Mouse (Mus musculus) kidney, adult 9 months (tissue): ENCODE data around the gene Nipsnap2.
"Not testable (repeated sequence)": the region's sequence is repeated elsewhere in the genome, so short reads cannot be mapped to it uniquely, and the experiment has no call there.

ENCODE experiments used
- DNase-seq: peaks from one replicate; pipeline ENCODE4 v3.0.0; 2022

Gene Nipsnap2

DNA sequence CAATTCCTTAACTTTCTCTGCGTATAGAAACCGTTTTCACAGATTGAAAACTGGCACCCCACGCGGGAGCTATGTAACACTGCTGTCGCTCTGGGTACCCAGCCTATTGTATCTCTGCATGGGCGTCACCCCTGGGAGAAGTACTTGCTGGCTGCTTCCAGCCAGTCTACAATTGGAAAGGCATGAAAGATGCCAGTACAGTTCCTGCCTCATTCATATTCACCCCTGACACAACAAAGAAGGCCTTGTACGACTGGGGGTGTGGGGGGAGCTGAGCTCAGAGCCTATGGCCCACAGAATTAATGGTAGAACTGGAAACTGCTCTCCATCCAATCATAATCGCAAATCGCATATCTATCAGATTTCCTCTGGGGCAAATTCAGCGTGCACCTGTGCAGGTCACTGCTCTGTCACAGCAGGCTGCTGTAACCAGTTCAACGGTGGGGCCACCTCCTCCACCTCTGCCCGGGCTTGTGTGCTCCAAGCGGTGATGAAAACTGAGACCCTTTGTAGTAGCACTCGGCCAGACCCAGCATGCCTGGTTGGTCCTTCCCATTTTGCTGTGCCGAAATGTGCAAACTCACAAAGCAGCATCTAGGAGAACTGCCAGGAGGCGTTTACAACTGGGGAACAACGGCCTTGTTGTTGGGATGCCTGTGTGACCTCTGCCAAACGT, 37.1 kb downstream of the Nipsnap2 start:
- DNase-seq, result no peak

DNA sequence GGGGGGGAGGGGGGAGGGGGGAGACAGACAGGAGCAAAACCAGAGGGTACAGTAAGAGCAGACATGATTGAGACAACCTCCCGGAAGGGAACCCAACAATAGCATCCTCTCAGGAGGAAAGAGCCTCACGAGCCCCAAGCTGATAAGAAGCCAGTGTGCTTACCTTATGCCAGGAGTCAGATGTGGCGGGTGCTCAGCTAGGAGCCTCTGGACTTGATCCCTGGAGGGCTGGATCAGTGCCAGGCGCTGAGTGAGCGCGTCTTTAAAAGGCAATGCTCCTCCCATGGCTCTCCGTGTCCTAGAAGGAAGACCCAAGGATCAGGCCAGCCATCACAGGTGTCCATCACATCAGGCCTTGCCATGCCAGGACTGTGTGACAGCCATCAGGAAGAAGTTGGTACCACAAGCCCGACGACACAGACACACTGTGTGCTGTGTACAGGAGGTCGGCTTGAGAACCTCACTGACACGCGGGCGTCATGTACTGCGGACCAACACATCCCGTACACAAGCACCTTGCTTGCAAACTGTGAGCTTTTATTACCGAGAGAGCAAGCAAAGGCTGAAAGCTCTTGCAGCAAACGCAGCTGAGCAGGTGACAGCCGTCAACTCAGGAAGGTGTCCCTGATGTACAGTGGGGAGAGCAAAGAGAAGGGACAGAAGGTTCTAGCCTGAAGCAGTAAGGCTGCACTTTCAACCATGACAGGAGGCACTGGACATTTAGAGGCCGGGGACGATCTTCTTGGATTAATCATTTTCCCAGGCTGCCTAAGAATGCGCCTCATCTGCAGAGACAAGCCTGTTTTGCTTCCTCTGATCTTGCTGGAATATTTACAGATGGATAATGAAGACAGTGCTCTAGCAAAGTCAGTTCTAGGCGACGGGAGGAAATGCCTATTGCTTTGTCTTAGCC, 45.8 kb downstream of the Nipsnap2 start:
- DNase-seq, result peak; percentile 84

DNA sequence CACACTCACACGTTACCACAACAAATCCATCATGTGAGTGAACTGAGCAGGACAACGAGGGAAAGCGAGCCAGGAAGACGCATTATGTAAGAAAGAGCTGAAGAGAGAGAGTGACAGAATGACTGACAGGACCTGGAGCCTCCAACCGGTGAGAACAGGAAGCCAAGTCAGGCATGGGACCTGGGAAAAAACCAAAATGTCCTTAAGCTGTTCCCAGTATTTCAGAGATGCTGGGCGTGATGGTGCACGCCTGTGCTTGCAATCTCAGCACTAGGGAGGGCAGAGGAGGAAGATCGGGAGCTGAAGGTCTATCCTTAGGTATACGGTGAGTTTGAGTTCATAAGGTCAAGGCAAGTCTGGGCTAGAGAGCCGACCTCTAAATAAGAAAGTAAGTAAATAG, 47.6 kb downstream of the Nipsnap2 start:
- DNase-seq, result no peak

GRCm38 (mm10) chr5:129773330-129773729, 48.5 kb downstream of the Nipsnap2 start:
- DNase-seq, result not testable (repeated sequence)

- no peak for DNase-seq
Observed at GRCm38 (mm10) chr5:129774661-129775060, 49.8 kb downstream of the Nipsnap2 start.

GRCm38 (mm10) chr5:129778348-129778995, 53.6 kb downstream of the Nipsnap2 start:
- no peak for DNase-seq

- DNase-seq, result peak; percentile 86
Observed at GRCm38 (mm10) chr5:129778996-129779716, 54.3 kb downstream of the Nipsnap2 start.

DNA sequence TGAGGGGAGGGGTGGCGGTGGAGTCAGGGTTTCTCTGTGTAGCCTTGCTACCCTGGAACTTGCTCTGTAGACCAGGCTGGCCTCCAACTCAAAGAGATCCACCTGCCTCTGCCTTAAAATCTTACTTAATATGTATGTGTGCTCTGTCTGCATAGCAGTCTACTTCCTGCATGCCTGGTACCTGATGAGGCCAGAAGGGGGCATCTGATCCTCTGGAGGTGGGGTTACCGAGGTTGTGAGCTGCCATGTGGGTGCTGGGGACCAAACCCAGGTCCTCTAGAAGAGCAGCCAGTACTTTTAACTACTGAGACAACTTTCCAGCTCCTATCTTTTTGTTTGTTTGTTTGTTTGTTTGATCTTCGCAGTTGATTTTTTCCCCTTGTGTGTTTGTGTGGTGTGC, 55.3 kb downstream of the Nipsnap2 start:
- no peak for DNase-seq

DNA sequence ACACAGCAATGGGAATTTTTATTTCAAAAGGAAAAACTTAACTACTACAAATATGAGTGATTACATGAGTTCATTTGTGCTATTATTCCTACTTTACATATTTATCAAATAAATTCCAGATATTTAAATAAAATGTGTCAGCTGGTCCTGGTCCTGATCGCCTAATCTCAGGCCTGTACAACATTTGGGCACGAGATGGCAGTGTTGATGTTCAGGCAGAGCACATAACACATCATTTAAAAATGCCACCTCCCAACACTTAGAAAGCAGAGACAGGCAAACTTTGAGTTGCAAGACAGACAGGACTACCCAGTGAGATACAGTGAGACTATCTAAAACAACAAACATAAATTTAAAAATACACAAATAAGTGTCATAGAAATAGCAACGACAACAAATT, 57.3 kb downstream of the Nipsnap2 start:
- DNase-seq, result peak; percentile 46

- no peak for DNase-seq
Observed at GRCm38 (mm10) chr5:129785235-129785870, 60.5 kb downstream of the Nipsnap2 start.

- no peak for DNase-seq
Observed at GRCm38 (mm10) chr5:129786161-129786560, 61.3 kb downstream of the Nipsnap2 start.

DNA sequence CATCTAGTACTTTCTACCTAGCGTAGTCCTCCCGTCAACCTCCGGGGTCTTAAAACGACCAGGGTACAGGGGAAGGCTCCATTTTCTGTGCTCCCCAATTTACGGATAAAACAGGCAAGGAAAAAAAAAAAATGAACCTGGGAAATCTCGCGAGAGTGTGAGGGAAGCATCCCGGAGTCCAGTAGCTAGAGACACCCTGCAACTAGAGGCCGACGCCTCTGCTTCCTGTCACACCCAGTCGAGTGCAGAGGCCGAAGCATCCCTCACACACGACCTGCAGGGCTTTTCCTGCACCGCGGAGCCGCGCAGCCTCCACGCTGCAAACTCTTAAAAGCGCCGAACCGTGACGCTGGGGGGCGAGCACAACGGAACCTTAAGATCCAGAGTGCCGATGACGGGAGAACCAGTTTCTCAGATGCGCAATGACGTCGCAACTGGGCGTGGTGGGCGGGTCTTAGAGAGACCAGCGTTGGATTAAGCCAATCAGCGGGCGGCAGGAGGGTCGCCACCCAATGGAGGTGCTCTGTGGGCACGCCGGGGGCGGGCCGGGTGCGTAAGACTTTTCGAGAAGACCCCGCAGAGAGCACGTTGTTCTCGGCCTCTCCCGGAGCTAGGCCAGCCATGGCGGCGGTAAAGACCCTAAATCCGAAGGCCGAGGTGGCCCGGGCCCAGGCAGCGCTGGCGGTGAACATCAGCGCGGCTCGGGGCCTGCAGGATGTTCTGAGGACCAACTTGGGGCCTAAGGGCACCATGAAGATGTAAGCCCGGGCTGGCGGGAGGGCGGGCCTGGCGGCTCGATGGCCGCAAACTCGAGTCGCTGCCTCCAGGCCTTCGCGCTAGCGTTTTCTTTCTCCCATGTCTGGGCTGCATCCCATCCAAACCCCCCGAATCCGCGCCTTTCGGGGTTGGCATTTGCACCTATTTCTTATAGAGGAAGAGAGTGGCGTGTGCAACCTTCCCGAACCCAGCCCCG, 62.2 kb downstream of the Nipsnap2 start, which contains the start of gene Psph:
Psph (minus strand) TSS at position 632 of the 973 bp plus-strand sequence.
- peak; percentile 97 for DNase-seq

DNA sequence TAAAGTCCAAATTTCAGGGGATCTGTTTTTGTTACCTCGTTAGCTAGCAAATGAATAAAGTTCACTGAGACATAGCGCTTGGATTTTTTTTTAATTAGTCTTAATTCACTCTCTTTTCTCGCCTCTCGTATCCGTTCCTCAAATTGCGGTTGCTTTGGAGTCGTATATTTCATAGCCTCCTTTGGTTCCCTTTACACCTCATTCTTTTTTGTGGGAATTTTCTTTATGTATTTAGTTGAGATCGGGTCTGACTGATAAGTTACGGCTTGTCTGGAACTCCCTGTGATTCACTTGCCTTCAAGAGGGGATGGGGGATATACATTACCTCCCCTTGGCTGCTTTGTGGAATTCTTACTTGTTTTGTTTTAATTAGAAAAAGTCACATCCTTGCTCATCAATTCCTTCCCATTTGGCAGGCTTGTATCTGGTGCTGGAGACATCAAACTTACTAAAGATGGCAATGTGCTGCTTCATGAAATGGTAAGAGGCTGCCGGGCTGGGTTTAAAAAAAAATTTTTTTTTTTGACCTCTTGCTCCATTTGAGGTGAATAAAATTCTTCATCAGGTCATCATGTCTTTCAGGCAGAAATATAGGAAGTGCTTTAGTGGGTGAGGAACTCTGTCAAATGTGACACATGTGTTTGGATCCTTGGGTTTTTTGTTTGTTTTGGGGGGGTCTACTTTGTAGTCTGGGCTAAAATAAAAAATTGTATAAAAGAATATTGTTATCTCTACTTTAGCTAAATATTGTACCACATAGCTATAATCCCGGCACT, 63.1 kb downstream of the Nipsnap2 start:
- DNase-seq, result no peak

DNA sequence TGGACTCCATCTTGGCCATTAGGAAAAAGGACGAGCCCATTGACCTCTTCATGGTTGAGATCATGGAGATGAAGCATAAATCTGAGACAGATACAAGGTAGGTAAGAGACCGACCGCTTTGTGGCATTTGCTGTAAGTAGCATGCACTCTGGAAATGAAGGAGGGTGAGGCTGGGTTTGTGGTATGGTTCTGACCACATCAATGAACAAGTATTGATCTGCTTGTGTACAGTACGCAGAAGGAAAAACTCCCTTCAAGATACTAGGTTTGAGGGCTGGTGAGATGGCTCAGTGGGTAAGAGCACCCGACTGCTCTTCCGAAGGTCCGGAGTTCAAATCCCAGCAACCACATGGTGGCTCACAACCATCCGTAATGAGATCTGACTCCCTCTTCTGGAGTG, 65.7 kb downstream of the Nipsnap2 start:
- DNase-seq, result not testable (repeated sequence)
